Mouse (Mus musculus): ENCODE measurements around the gene Ccdc177.
"Not testable (repeated sequence)": the region's sequence is repeated elsewhere in the genome, so short reads cannot be mapped to it uniquely, and the experiment has no call there.

Gene Ccdc177

DNA sequence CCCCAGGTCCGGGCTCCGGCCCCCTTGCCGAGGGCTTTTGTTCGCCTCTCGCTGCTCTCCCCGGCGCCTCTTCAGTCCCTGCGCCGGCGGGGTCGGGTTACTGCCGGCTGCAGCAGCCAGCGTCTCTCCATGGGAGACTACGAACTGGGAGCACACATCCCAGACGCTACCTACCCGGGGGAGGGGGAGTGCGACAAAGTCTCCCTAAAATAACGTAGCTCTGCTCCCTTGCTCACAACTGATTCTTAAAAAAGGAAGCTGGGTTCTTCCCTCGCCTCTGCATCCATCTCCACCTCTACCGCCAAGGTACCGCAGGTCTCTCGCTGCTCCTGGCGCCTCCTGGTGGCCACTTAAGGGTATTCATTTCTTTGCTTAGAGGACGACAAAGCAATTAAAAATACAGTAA, at the start of gene Ccdc177:
Gene Ccdc177, minus strand, starts transcription at position 292 of the 406 bp plus-strand sequence.
- peak; percentile 91 for ATAC-seq (ENCODE audit: low TSS enrichment)

GRCm38 (mm10) chr12:80810005-80810404, 49.5 kb upstream of the Ccdc177 start:
- ATAC-seq (ENCODE audit: low TSS enrichment), result no peak

DNA sequence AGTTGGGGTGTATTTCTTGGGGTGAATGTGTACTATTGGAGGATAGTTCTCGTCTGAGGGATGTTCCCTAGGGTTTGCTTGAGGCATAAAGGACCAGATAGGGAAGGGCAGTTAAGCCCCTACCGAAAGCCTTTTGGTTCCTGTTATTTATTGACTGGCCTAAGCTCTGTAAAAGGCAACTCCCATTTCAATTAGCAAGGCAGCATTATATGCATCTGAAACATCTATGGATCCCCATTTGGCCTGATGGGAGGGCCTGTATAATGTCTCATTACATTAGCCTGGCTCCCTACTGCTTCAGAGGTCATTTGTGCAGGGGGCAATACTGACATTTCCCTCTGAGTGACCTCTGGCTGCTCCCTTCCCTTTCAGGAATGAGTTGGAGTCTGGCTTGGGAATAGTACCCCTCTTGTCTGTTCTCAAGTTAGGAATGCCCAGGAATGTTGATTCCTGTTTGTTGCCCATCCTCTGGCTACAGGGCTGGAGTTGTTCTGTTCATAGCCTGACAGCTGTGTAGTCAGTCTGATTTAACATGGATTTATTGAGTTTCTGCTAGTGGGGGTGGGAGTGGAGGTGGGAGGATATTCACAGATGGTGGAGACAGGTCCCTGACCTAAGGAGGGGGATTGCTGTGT, 47.1 kb upstream of the Ccdc177 start:
- ATAC-seq (ENCODE audit: low TSS enrichment), result no peak

DNA sequence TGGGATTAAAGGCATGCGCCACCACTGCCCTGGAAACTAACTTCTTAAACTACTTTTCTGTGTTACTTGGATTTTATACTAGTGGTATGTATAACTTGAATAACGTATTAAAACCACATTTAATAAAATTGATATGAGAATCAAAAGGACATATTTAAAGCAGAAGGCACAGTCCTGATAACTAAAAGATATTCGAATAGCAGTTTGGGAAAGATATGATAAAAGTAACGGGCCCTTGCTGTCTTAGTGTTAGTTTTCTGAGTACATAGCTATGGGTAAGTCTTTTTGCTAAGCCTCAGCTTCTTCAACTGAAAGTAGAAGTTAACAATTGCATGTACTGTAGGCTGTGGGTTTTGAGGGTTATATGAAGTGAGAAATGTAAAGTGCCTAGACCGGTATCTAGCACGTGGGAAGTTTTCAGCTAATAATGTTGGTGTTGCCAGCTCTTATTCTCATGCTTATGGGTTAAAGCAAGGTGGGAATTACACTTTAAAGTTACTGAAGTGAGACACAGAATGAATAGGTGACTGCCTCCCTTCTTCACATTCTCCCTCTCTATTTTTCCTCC, 44.5 kb upstream of the Ccdc177 start:
- ATAC-seq (ENCODE audit: low TSS enrichment), result no peak

- ATAC-seq (ENCODE audit: low TSS enrichment), result peak; percentile 86
Observed at GRCm38 (mm10) chr12:80803924-80804323, 43.4 kb upstream of the Ccdc177 start.

- no peak for ATAC-seq (ENCODE audit: low TSS enrichment)
Observed at GRCm38 (mm10) chr12:80801443-80801842, 41.0 kb upstream of the Ccdc177 start.

DNA sequence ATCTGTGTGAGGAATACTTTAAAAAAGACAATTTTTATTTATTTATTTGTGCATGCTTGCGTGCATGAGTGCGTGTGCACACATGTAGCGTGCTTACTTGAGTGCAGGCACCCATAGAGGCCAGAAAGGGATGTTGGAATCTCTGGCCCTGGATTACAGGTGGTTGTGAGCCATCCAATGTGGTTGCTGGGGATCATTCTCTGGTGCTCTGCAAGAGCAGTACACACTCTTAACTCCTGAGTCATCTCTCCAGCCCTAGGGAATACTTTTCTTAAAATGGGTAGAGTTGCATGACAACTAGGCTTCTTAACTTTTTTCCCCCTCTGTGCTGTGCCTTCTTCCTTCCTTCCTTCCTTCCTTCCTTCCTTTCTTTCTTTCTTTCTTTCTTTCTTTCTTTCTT, 39.7 kb upstream of the Ccdc177 start:
- ATAC-seq (ENCODE audit: low TSS enrichment), result no peak

DNA sequence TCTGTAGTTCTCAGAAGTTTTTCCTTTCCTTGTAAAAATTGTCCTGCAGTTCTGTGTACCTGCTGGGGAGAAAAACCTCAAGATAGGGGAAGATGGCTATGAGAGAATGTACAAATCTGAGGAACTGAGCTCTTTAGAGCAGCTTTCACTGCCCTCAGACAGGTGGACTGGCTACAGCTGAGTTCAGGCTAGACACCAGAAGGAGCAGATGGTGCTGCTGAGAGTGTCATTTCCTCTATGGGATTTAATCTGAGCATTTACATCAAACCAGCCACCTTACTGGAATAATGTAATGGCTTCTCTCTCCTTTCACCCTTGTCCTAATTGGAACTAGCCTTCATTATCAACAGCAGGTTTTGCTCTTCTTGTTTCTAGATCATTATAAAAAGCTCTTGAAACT, 37.8 kb upstream of the Ccdc177 start:
- no peak; the same call in 1 of the 2 replicates for ATAC-seq (ENCODE audit: low TSS enrichment)

GRCm38 (mm10) chr12:80794935-80795785, 34.7 kb upstream of the Ccdc177 start:
- ATAC-seq (ENCODE audit: low TSS enrichment), result peak; percentile 29

- no peak for ATAC-seq (ENCODE audit: low TSS enrichment)
Observed at GRCm38 (mm10) chr12:80794522-80794921, 34.0 kb upstream of the Ccdc177 start.

GRCm38 (mm10) chr12:80793535-80793934, 33.0 kb upstream of the Ccdc177 start:
- ATAC-seq (ENCODE audit: low TSS enrichment), result no peak

- ATAC-seq (ENCODE audit: low TSS enrichment), result no peak
Observed at GRCm38 (mm10) chr12:80792867-80793266, 32.4 kb upstream of the Ccdc177 start.

DNA sequence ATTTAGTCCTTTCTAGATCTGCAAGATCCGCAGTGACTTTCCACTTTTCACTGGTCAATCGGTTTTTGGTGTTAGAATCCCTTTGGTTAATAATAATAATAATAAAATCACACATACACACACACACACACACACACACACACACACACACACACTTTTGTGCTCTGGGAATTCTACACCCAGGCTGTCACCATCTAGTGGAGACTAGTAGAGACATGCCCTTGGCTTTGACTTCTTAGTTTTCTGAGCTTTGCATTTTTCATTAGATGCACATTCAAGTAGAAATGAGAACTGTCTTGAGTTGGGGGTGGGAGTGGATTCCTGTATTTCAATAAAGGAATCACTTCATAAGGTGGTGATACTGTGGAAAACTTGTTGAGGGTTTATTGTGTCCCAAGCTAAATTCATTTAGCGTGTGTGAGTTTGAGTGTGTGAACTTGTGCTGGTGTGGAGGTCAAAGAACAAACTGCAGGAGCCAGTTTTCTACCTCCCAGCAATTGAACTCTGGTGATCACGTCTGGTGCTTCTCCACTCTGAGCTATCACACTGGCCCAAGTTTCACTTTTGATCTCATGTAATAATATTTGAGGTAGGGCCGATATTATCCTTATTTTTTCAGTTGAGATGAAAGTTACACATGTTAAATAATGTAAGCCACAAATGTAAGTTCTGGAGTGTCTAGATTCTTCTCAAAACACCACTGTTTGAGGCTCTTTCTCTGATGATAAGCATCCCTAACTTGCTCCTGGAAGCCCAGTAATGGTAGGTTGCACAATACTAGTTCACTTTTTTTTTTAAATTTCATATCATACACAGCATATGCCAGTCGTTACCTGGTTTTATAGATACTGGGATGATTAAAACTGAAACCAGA, 31.3 kb upstream of the Ccdc177 start:
- ATAC-seq (ENCODE audit: low TSS enrichment), result no peak

DNA sequence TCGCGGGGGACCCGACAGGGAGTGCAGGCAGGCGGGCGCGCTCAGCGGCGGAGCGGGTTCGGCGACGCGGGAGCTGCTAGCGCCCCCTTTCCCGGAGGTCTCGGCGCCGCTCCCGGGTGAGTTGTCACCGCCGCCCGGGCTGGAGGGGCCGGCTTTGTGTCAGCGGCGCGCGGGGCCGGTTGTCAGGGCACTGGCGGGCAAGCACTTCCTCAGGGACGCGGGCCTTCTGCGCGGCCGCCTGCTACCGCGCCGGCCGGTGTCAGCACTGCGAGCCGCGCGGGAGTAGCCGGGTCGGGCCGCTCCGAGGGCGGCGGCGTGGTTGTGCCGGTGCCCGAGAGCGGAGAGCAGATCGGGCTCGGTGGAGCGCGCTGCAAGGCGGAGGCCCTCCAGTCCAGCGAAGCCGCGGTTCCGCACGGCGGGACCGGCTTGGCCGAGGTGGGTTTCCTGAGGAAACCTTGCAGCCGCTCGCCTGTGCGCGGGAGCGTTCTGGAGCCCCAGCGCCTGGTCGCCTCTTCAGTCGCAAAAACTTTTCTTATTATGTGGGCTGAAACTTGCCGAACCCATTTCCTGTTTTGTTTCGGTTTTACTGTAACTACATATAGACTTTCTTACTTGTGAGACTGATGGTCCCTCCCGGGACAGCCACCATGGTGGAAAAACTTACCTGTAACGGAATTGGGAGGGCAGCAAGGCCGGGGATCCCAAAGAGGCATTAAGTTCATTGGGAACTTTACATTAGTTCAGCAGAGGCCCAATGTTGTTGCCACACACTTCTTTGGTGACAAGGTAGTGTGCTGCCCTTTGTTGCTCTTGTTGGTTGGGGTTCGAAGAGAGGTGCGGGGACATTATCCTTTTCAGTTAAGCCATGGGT, 30.4 kb upstream of the Ccdc177 start:
- ATAC-seq (ENCODE audit: low TSS enrichment), result peak; percentile 61; the same call in 1 of the 2 replicates

- peak; percentile 94 for ATAC-seq (ENCODE audit: low TSS enrichment)
Observed at GRCm38 (mm10) chr12:80789849-80790694, 29.6 kb upstream of the Ccdc177 start, which contains the start of gene Susd6. TSS of gene Susd6 (plus strand) at chr12:80790510.

- ATAC-seq (ENCODE audit: low TSS enrichment), result not testable (repeated sequence)
Observed at GRCm38 (mm10) chr12:80789276-80789675, 28.8 kb upstream of the Ccdc177 start.

DNA sequence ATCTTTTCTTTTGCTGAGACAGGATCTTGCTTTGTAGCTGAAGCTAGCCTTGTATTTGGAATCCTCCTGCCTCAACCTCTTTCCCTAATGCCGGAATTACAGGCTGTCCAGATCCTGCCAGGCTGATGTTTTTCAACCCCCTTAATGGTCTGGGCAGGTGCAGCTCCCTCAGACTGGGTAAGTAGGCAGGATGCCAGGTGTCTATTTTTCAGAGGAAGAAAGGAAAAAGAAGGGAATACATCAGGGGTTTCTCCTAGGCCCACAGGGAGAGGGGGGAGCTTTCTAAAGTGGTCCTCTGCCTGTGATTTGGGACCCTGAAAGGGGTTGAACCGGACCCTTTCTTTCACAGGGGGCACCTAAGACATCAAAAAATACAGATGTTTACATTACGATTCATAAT, 27.7 kb upstream of the Ccdc177 start:
- no peak for ATAC-seq (ENCODE audit: low TSS enrichment)

DNA sequence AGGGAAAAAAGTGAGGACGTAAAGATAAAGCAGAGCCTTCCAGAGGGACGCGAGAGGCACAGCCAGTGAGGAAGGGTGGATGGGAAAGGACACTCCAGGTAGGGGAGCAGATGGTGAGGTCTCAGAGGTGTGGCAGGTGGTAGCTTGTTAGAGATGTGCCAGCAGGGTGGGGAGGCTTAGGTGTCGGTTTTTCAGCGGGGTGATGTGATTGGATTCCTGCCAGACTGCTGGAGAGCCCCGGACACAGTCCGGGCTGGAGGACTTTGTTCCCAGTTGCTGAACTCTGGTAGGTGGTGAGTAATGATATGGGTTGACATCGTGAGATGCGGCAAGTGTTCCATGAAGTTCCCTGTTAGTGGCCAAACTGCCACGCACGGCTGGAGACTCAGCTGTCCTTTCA, 27.1 kb upstream of the Ccdc177 start:
- no peak for ATAC-seq (ENCODE audit: low TSS enrichment)

DNA sequence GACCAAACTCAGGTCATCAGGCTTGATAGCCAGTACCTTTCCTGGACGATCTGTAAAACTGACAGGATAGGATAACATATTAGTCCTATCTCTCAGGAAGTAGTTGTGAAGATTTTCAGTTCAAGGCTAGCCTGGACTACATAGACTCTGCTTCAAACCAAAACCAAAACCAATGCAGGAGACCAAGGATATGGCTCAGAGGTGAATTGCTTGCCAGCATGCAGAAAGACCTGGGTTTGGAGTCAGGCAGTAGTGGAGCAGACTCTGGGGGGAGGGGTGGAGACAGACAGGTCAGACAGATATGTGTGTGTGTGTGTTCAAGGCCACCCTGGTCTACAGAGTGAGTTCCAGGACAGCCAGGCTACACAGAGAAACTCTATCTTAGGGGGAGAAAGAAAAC, 26.1 kb upstream of the Ccdc177 start:
- ATAC-seq (ENCODE audit: low TSS enrichment), result no peak

DNA sequence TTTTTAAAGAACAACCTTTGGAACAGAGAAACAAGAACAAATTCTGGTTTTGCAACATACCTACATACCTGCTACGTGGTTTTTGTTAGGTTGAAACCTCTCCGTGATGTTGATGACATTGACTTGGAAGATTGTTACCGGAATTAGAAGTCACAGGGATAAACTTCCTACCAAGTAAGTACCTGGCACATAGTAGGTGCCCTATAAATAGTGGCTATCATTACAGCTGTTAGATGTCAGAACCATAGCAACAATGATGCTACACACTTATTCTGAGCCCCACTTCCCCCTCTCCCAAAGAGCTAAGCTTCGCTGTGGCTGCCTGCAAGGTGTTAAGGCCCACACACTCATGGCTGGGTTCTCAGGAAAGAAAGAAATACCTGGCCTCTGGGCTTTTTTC, 25.1 kb upstream of the Ccdc177 start:
- ATAC-seq (ENCODE audit: low TSS enrichment), result no peak

Measured in frontal cortex, adult (tissue).